Mouse (Mus musculus): ENCODE measurements around the gene Lhx8.

- TF ChIP-seq CTCF (IDR thresholded peaks at IDR 0.05; ENCODE audit: borderline replicate concordance, insufficient read depth, low read depth, low read length), result no peak
- no peak for TF ChIP-seq POLR2A (IDR thresholded peaks at IDR 0.05; ENCODE audit: borderline replicate concordance, insufficient read depth, low read length)
Observed at GRCm38 (mm10) chr3:154373536-154373935, 43.1 kb upstream of the Lhx8 start.
